In genomic region chr7:112954351-112955102, GRCm38 (mm10) we compare ENCODE assay signal across 9 mouse cellular contexts. TPM values are rescaled to one million over a fixed set of nuclear protein-coding genes. Genes with fewer than 3 reads are reported as not detected.
DNase-seq lines count a peak whose midpoint lies in the region; ATAC-seq and TF ChIP-seq lines count a peak whose summit lies in the region.
"Had no signal": no experiment of that assay in that cellular context is flagged by ENCODE, and none has a peak within 500 bp of the region (broad histone marks: within the 10 kb centered on the region; RNA-seq: fewer than 3 reads in every experiment).

No protein-coding gene starts in this region.

- intact Hi-C loops in heart, adult 2 months (cut with DNase I), result loop anchor here (5.0 kb wide), 1 partner anchor 103 kb away; no protein-coding TSS in a partner anchor

- peaks cover 5% of the 10 kb centered on the region; the same call in 1 of the 2 replicates for H3K27me3 ChIP-seq in heart, adult 2 months (ENCODE audit: control insufficient read depth, insufficient read depth, low read length)
- H3K27me3 ChIP-seq in kidney, postnatal 0 days (ENCODE audit: insufficient read depth, low read length), result peaks cover 7% of the 10 kb centered on the region
- H3K27me3 ChIP-seq in megakaryocyte, embryonic 14.5 days (replicated peaks), result peaks cover 57% of the 10 kb centered on the region

- H3K4me1 ChIP-seq in heart, adult 2 months (ENCODE audit: control insufficient read depth, insufficient read depth, low read length), result no peaks in the 10 kb centered on the region; the same call in 1 of the 2 replicates
- H3K4me1 ChIP-seq in kidney, postnatal 0 days (replicated peaks; ENCODE audit: insufficient read depth, low read length), result peaks cover 12% of the 10 kb centered on the region; the same call in 1 of the 2 replicates
- peaks cover 7% of the 10 kb centered on the region; the same call in 1 of the 2 replicates for H3K4me1 ChIP-seq in megakaryocyte, embryonic 14.5 days

- TF ChIP-seq EP300 in heart, adult 2 months (IDR thresholded peaks at IDR 0.05; ENCODE audit: insufficient read depth, low read depth, low read length), result no peak

- DNase-seq in ovary, postnatal 36 days (ENCODE audit: low spot score), result peak; percentile 37
- no peak for DNase-seq in ovary, adult 18-20 months (ENCODE audit: low spot score)
- peak; percentile 18 for DNase-seq in cerebellum, adult 8-10 months
- peak; percentile 36 to 54 for DNase-seq in heart, adult 2 months
- no peak for DNase-seq in kidney, postnatal 0 days (ENCODE audit: low spot score)
- peak; percentile 15 for DNase-seq in urinary bladder, postnatal 25 days (ENCODE audit: low spot score)
- no peak for DNase-seq in adipocyte (ENCODE audit: low spot score)

- peak overlapping the region; percentile 76 for H3K9ac ChIP-seq in heart, adult 2 months (ENCODE audit: low read depth, low read length)
- H3K9ac ChIP-seq in kidney, postnatal 0 days (ENCODE audit: low read depth, low read length), result peak overlapping the region; percentile 78

- no peak for TF ChIP-seq CTCF in heart, adult 2 months (IDR thresholded peaks at IDR 0.05)
- TF ChIP-seq CTCF in kidney, postnatal 0 days (IDR thresholded peaks at IDR 0.05; ENCODE audit: low read depth), result no peak

- H3K36me3 ChIP-seq in heart, adult 2 months (ENCODE audit: control insufficient read depth, insufficient read depth, low read length), result no peaks in the 10 kb centered on the region
- no peaks in the 10 kb centered on the region for H3K36me3 ChIP-seq in kidney, postnatal 0 days (ENCODE audit: insufficient read depth, low read length)
- no peaks in the 10 kb centered on the region for H3K36me3 ChIP-seq in megakaryocyte, embryonic 14.5 days (replicated peaks; ENCODE audit: low read length)

- no peaks in the 10 kb centered on the region for H3K79me2 ChIP-seq in heart, adult 2 months (replicated peaks; ENCODE audit: control insufficient read depth, insufficient read depth, low read length)

- H3K27ac ChIP-seq in heart, adult 2 months, result peak overlapping the region; percentile 61
- H3K27ac ChIP-seq in kidney, postnatal 0 days, result peak overlapping the region; percentile 78

- no peak for TF ChIP-seq POLR2A in heart, adult 2 months (IDR thresholded peaks at IDR 0.05; ENCODE audit: insufficient read depth, low read depth, low read length)

- H3K4me2 ChIP-seq in kidney, postnatal 0 days (ENCODE audit: low read length), result peak overlapping the region; percentile 90

- peak overlapping the region; percentile 63 for H3K4me3 ChIP-seq in heart, adult 2 months
- peak overlapping the region; percentile 63 for H3K4me3 ChIP-seq in kidney, postnatal 0 days (replicated peaks; ENCODE audit: low read depth, low read length)
- H3K4me3 ChIP-seq in megakaryocyte, embryonic 14.5 days (replicated peaks), result peak overlapping the region; percentile 62
- H3K4me3 ChIP-seq: myocyte had no signal

- peak; percentile 23; the same call in 1 of the 2 replicates for ATAC-seq in kidney, postnatal 0 days (replicated peaks; ENCODE audit: low FRiP score, low read depth)

- WGBS in heart, adult 2 months, result under 1% methylated on average over 81 of the region's 82 CpGs
- WGBS in kidney, postnatal 0 days, result under 1% methylated on average over 82 of the region's 82 CpGs

- no peaks in the 10 kb centered on the region for H3K9me3 ChIP-seq in kidney, postnatal 0 days (replicated peaks; ENCODE audit: low read length)
- H3K9me3 ChIP-seq in megakaryocyte, embryonic 14.5 days, result peaks cover 18% of the 10 kb centered on the region

RNA-seq across cellular contexts. Expression of gene Rassf10, which starts 0.8 kb away (rescaled TPM):
- total RNA-seq in heart, adult 2 months (2021), result 1 to 10 TPM in 1 of 2 experiments, under 1 TPM in 1; 0.96 to 1.3 TPM
- polyA plus RNA-seq in heart, adult 2 months (2012; rRNA removed), result 0.74 and 1.00 TPM in 2 replicates
- polyA plus RNA-seq in kidney, postnatal 0 days (2015; fragmentation: Nextera tagmentation; extraction: Ambion mirVana), result 19.9 and 20.8 TPM in 2 replicates
- polyA plus RNA-seq in megakaryocyte, embryonic 14.5 days (2012; ENCODE audit: insufficient read depth, low replicate concordance), result not detected in 2 replicates
- polyA plus RNA-seq: myocyte had no signal

Comparison
In these comparisons a context has a peak if more than half of its experiments do, and no peak if none do; other contexts are left out.
1. DNase-seq: peak in ovary, postnatal 36 days (single experiment), cerebellum, adult 8-10 months (single experiment), heart, adult 2 months (2 of 2) and urinary bladder, postnatal 25 days (single experiment); none in ovary, adult 18-20 months (single experiment), kidney, postnatal 0 days (single experiment) and adipocyte (single experiment).
2. RNA of gene Rassf10, which starts 0.8 kb away (polyA plus RNA-seq): 19.9 to 20.8 TPM in kidney, postnatal 0 days; 0.74 to 1.00 TPM in heart, adult 2 months and not detected in megakaryocyte, embryonic 14.5 days; every median in the first group is over 10 times any median in the second.
3. Peak in every context shown above with its lines, with median percentiles within 50 percentile points of each other: H3K4me3 ChIP-seq.